Mouse (Mus musculus): ENCODE data around the gene 1500011B03Rik. TPM values are rescaled to one million over a fixed set of nuclear protein-coding genes. Genes with fewer than 3 reads are reported as not detected.
"Not testable (repeated sequence)": the region's sequence is repeated elsewhere in the genome, so short reads cannot be mapped to it uniquely, and the experiment has no call there.

The 1500011B03Rik gene
- polyA plus RNA-seq (2014; fragmentation: Nextera tagmentation; extraction: Ambion mirVana): 62.7 and 63.7 TPM in 2 replicates

- Histone ChIP-seq H3K4me1 (ENCODE audit: control insufficient read depth, insufficient read depth, low read length) (peaks cover 2% of the 10 kb centered on the region; the same call in 1 of the 2 replicates), H3K4me3 (ENCODE audit: low read depth, low read length) (peak within 1 kb of the TSS; percentile 82), H3K27me3 (ENCODE audit: control insufficient read depth, insufficient read depth, low read length) (no peaks in the 10 kb centered on the region), H3K9ac (ENCODE audit: low read depth, low read length) (peak within 1 kb of the TSS; percentile 74), H3K4me2 (peak within 1 kb of the TSS; percentile 78), H3K36me3 (ENCODE audit: control insufficient read depth, insufficient read depth, low read length) (no peaks in the 10 kb centered on the region), H3K9me3 (replicated peaks; ENCODE audit: control insufficient read depth, low read length) (no peaks in the 10 kb centered on the region), H3K27ac (ENCODE audit: low read depth, low read length) (peak within 1 kb of the TSS; percentile 54)
- WGBS (ENCODE audit: insufficient replicate concordance): 8% methylated on average over 53 of the region's 53 CpGs
- ATAC-seq (replicated peaks; ENCODE audit: insufficient number of reproducible peaks, low FRiP score, low TSS enrichment): peak; percentile 69
Measured at GRCm38 (mm10) chr5:114822796-114823688, at the start of gene 1500011B03Rik. Gene 1500011B03Rik (minus strand): TSS chr5:114823468.

DNA sequence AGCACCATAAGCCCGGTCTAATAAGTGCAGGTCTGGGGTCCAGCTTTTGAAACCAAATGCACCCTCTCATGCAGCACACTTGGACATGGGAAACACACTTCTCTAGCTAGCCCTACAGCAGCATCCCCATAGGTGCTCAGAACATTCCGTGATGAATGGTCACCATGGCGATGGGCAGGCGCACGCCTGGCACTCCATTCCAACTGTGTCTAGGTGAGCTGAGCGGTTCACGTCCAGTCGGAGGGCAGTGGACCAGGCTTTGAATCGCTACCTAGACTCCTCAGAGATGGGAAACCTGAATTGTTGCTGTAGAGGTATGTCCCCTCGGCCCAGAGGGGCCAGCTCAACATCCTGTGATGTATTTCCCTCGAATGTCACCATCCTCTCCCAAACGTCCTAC is 42.0 kb upstream of the 1500011B03Rik start:
- Histone ChIP-seq H3K27ac (ENCODE audit: low read depth, low read length) (no peak overlapping the region), H3K4me3 (ENCODE audit: low read depth, low read length) (no peak overlapping the region), H3K9me3 (replicated peaks; ENCODE audit: control insufficient read depth, low read length) (peaks cover 12% of the 10 kb centered on the region), H3K4me2 (no peak overlapping the region), H3K36me3 (ENCODE audit: control insufficient read depth, insufficient read depth, low read length) (no peaks in the 10 kb centered on the region), H3K27me3 (ENCODE audit: control insufficient read depth, insufficient read depth, low read length) (peaks cover 3% of the 10 kb centered on the region), H3K9ac (ENCODE audit: low read depth, low read length) (no peak overlapping the region), H3K4me1 (ENCODE audit: control insufficient read depth, insufficient read depth, low read length) (no peaks in the 10 kb centered on the region)
- WGBS (ENCODE audit: insufficient replicate concordance): 85% methylated on average over 12 of the region's 12 CpGs
- ATAC-seq (replicated peaks; ENCODE audit: insufficient number of reproducible peaks, low FRiP score, low TSS enrichment): no peak

DNA sequence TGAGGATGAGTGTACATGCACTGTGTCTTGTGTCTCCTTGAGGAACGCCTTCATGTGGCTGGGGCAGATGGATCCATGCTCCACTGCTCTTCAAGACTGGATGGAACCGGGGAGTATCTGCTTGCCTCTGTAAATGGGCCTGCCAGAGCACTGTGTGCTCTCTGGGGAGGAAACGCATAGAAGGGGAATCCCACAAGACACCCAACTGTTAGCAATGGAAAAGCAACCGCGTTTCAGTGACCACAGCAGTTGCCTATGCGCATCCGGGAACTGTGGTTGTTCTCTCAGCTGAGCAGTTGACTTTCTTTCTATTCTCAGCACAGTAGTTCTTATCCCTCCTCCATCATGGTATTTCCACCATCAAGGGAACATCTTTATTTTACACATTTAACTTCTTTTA is 41.5 kb upstream of the 1500011B03Rik start:
- Histone ChIP-seq H3K4me1 (ENCODE audit: control insufficient read depth, insufficient read depth, low read length) (no peaks in the 10 kb centered on the region), H3K27me3 (ENCODE audit: control insufficient read depth, insufficient read depth, low read length) (peaks cover 7% of the 10 kb centered on the region), H3K4me3 (ENCODE audit: low read depth, low read length) (no peak overlapping the region), H3K9ac (ENCODE audit: low read depth, low read length) (no peak overlapping the region), H3K9me3 (replicated peaks; ENCODE audit: control insufficient read depth, low read length) (peaks cover 12% of the 10 kb centered on the region), H3K36me3 (ENCODE audit: control insufficient read depth, insufficient read depth, low read length) (no peaks in the 10 kb centered on the region), H3K4me2 (no peak overlapping the region), H3K27ac (ENCODE audit: low read depth, low read length) (no peak overlapping the region)
- 74% methylated on average over 7 of the region's 7 CpGs for WGBS (ENCODE audit: insufficient replicate concordance)
- no peak for ATAC-seq (replicated peaks; ENCODE audit: insufficient number of reproducible peaks, low FRiP score, low TSS enrichment)

- Histone ChIP-seq H3K9ac (ENCODE audit: low read depth, low read length) (no peak overlapping the region), H3K27me3 (ENCODE audit: control insufficient read depth, insufficient read depth, low read length) (peaks cover 16% of the 10 kb centered on the region), H3K4me3 (ENCODE audit: low read depth, low read length) (no peak overlapping the region), H3K4me1 (ENCODE audit: control insufficient read depth, insufficient read depth, low read length) (peaks cover 2% of the 10 kb centered on the region; the same call in 1 of the 2 replicates), H3K4me2 (no peak overlapping the region), H3K36me3 (ENCODE audit: control insufficient read depth, insufficient read depth, low read length) (no peaks in the 10 kb centered on the region), H3K9me3 (replicated peaks; ENCODE audit: control insufficient read depth, low read length) (no peaks in the 10 kb centered on the region), H3K27ac (ENCODE audit: low read depth, low read length) (no peak overlapping the region)
- no peak for ATAC-seq (replicated peaks; ENCODE audit: insufficient number of reproducible peaks, low FRiP score, low TSS enrichment)
- 68% methylated on average over 6 of the region's 6 CpGs for WGBS (ENCODE audit: insufficient replicate concordance)
Measured at GRCm38 (mm10) chr5:114861730-114862129, 38.5 kb upstream of the 1500011B03Rik start.

DNA sequence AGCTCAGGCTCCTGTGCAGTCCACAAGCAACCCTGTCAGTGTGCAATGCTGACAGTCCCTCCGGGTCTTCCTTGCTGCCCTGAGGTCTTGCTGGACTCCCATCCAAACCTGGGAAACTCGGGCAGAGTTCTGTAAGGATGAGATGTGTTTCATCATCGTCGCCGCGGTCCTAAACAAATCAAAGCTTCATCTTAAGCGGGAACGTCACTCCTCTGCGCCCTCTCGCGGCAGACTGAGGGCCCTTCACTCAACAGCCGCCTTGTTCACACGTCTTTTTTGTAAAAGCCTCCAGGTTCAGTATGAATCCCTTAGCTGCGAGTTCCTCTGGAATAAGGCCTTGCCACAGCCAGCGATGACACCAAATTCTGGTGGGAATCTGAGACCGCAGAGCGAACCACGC is 36.0 kb upstream of the 1500011B03Rik start:
- no peak for ATAC-seq (replicated peaks; ENCODE audit: insufficient number of reproducible peaks, low FRiP score, low TSS enrichment)
- Histone ChIP-seq H3K9ac (ENCODE audit: low read depth, low read length) (no peak overlapping the region), H3K36me3 (ENCODE audit: control insufficient read depth, insufficient read depth, low read length) (no peaks in the 10 kb centered on the region), H3K9me3 (replicated peaks; ENCODE audit: control insufficient read depth, low read length) (no peaks in the 10 kb centered on the region), H3K27me3 (ENCODE audit: control insufficient read depth, insufficient read depth, low read length) (peaks cover 19% of the 10 kb centered on the region), H3K4me1 (ENCODE audit: control insufficient read depth, insufficient read depth, low read length) (peaks cover 2% of the 10 kb centered on the region; the same call in 1 of the 2 replicates), H3K4me3 (ENCODE audit: low read depth, low read length) (peak overlapping the region; percentile 26), H3K27ac (ENCODE audit: low read depth, low read length) (no peak overlapping the region), H3K4me2 (peak overlapping the region; percentile 58)
- WGBS (ENCODE audit: insufficient replicate concordance): 6% methylated on average over 18 of the region's 18 CpGs

GRCm38 (mm10) chr5:114858582-114858981 is 35.3 kb upstream of the 1500011B03Rik start, which contains the start of gene Gm9936:
Gene Gm9936 (minus strand): TSS chr5:114858682.
- WGBS (ENCODE audit: insufficient replicate concordance): 72% methylated on average over 12 of the region's 12 CpGs
- peaks cover 19% of the 10 kb centered on the region for H3K27me3 ChIP-seq (ENCODE audit: control insufficient read depth, insufficient read depth, low read length)

GRCm38 (mm10) chr5:114853364-114853763 is 30.1 kb upstream of the 1500011B03Rik start, which contains the start of gene 4930519G04Rik:
Gene 4930519G04Rik (plus strand): TSS chr5:114853664.
- H3K27me3 ChIP-seq (ENCODE audit: control insufficient read depth, insufficient read depth, low read length); H3K27ac ChIP-seq (ENCODE audit: low read depth, low read length); ATAC-seq (replicated peaks; ENCODE audit: insufficient number of reproducible peaks, low FRiP score, low TSS enrichment); H3K4me1 ChIP-seq (ENCODE audit: control insufficient read depth, insufficient read depth, low read length); H3K36me3 ChIP-seq (ENCODE audit: control insufficient read depth, insufficient read depth, low read length); H3K9me3 ChIP-seq (replicated peaks; ENCODE audit: control insufficient read depth, low read length); H3K9ac ChIP-seq (ENCODE audit: low read depth, low read length); H3K4me2 ChIP-seq; H3K4me3 ChIP-seq (ENCODE audit: low read depth, low read length): not testable (repeated sequence)
- WGBS (ENCODE audit: insufficient replicate concordance): 69% methylated on average over 3 of the region's 5 CpGs

More at GRCm38 (mm10) chr5:114858582-114858981, 35.3 kb upstream of the 1500011B03Rik start, which contains the start of gene Gm9936:
- peaks cover 2% of the 10 kb centered on the region; the same call in 1 of the 2 replicates for H3K4me1 ChIP-seq (ENCODE audit: control insufficient read depth, insufficient read depth, low read length)
- H3K9me3 ChIP-seq (replicated peaks; ENCODE audit: control insufficient read depth, low read length): no peaks in the 10 kb centered on the region
- H3K9ac ChIP-seq (ENCODE audit: low read depth, low read length): no peak within 1 kb of the TSS
- H3K27ac ChIP-seq (ENCODE audit: low read depth, low read length): no peak within 1 kb of the TSS
- peak within 1 kb of the TSS; percentile 26 for H3K4me3 ChIP-seq (ENCODE audit: low read depth, low read length)
- H3K4me2 ChIP-seq: peak within 1 kb of the TSS; percentile 58
- no peaks in the 10 kb centered on the region for H3K36me3 ChIP-seq (ENCODE audit: control insufficient read depth, insufficient read depth, low read length)
- no peak for ATAC-seq (replicated peaks; ENCODE audit: insufficient number of reproducible peaks, low FRiP score, low TSS enrichment)

- H3K27ac ChIP-seq (ENCODE audit: low read depth, low read length): no peak overlapping the region
- H3K4me1 ChIP-seq (ENCODE audit: control insufficient read depth, insufficient read depth, low read length): no peaks in the 10 kb centered on the region
- no peak overlapping the region for H3K4me3 ChIP-seq (ENCODE audit: low read depth, low read length)
- H3K9ac ChIP-seq (ENCODE audit: low read depth, low read length): no peak overlapping the region
- 75% methylated on average over 20 of the region's 20 CpGs for WGBS (ENCODE audit: insufficient replicate concordance)
- no peak overlapping the region for H3K4me2 ChIP-seq
- peaks cover 3% of the 10 kb centered on the region; the same call in 1 of the 2 replicates for H3K27me3 ChIP-seq (ENCODE audit: control insufficient read depth, insufficient read depth, low read length)
- H3K36me3 ChIP-seq (ENCODE audit: control insufficient read depth, insufficient read depth, low read length): no peaks in the 10 kb centered on the region
- ATAC-seq (replicated peaks; ENCODE audit: insufficient number of reproducible peaks, low FRiP score, low TSS enrichment): no peak
- no peaks in the 10 kb centered on the region for H3K9me3 ChIP-seq (replicated peaks; ENCODE audit: control insufficient read depth, low read length)
Measured at GRCm38 (mm10) chr5:114851565-114852236, 28.4 kb upstream of the 1500011B03Rik start.

Data from heart, embryonic 11.5 days (tissue).